Mouse (Mus musculus) limb, embryonic 12.5 days (tissue): ENCODE data around the gene Tsr1. TPM values are rescaled to one million over a fixed set of nuclear protein-coding genes. Genes with fewer than 3 reads are reported as not detected.

Experiments
- ATAC-seq: fragments of 200-750 bp; cut with Nextera tagmentation; 2 replicates; pipeline ENCODE4 v1.8.0; 2017; ENCODE audit warnings: low read depth, moderate TSS enrichment; ENCODE audit not compliant: insufficient number of reproducible peaks, insufficient read depth, low FRiP score, low TSS enrichment
- H3K27ac ChIP-seq: fragments of 300-500 bp; sonication (generic); 2 replicates; pipeline ENCODE4 v1.5.1; 2016; ENCODE audit warnings: mild to moderate bottlenecking, moderate library complexity
- H3K27me3 ChIP-seq: fragments of 300-500 bp; sonication (generic); 2 replicates; pipeline ENCODE4 v1.6.1; 2016; ENCODE audit warnings: mild to moderate bottlenecking, moderate library complexity
- H3K36me3 ChIP-seq: fragments of 300-500 bp; sonication (generic); 2 replicates; pipeline ENCODE4 v1.6.1; 2016; ENCODE audit warnings: mild to moderate bottlenecking, moderate library complexity
- H3K4me1 ChIP-seq: fragments of 300-500 bp; sonication (generic); replicated peaks from 2 replicates; pipeline ENCODE4 v1.6.1; 2016
- H3K4me2 ChIP-seq: fragments of 300-500 bp; sonication (generic); 2 replicates; pipeline ENCODE4 v1.6.1; 2016; ENCODE audit warnings: mild to moderate bottlenecking, moderate library complexity
- H3K4me3 ChIP-seq: fragments of 300-500 bp; sonication (generic); replicated peaks from 2 replicates; pipeline ENCODE4 v1.5.1; 2016; ENCODE audit warnings: mild to moderate bottlenecking
- H3K9ac ChIP-seq: fragments of 300-500 bp; sonication (generic); replicated peaks from 2 replicates; pipeline ENCODE4 v1.6.1; 2016; ENCODE audit warnings: mild to moderate bottlenecking, moderate library complexity
- H3K9me3 ChIP-seq: fragments of 300-500 bp; sonication (generic); 2 replicates; pipeline ENCODE4 v1.6.1; 2016; ENCODE audit warnings: mild to moderate bottlenecking, moderate library complexity
- WGBS: fragments of 180-500 bp; shearing (Covaris S2); methylation state at CpG from one replicate; pipeline ENCODE4 v1.1.7; 2016; 5-methylcytosine and 5-hydroxymethylcytosine counted together
- polyA plus RNA-seq: library from polyadenylated mRNA; unstranded; fragments of >200 nt; fragmentation: Nextera tagmentation; extraction: Ambion mirVana; gene quantifications from 2 replicates; pipeline ENCODE4 v1.2.1, GENCODE M21; 2016

Gene Tsr1
- polyA plus RNA-seq, 1 experiment from 2014 or later = 45.2 TPM

GRCm38 (mm10) chr11:74870544-74870943 lies 27.3 kb upstream of the Tsr1 start:
- 66% methylated on average over 4 of the region's 4 CpGs for WGBS
- ATAC-seq = no peak
- peaks cover 19% of the 10 kb centered on the region for H3K4me1 ChIP-seq
- H3K4me2 ChIP-seq = no peak overlapping the region
- H3K9ac ChIP-seq = no peak overlapping the region
- no peak overlapping the region for H3K27ac ChIP-seq
- H3K36me3 ChIP-seq = 0 out of 2 replicates have a peak, but pooled peaks cover 4% of the 10 kb centered on the region
- no peaks in the 10 kb centered on the region for H3K9me3 ChIP-seq
- no peaks in the 10 kb centered on the region for H3K27me3 ChIP-seq
- H3K4me3 ChIP-seq = no peak overlapping the region

- no peaks in the 10 kb centered on the region for H3K27me3 ChIP-seq
- no peak overlapping the region for H3K4me2 ChIP-seq
- H3K36me3 ChIP-seq = 0 out of 2 replicates have a peak, but pooled peaks cover 4% of the 10 kb centered on the region
- H3K27ac ChIP-seq = no peak overlapping the region
- H3K9ac ChIP-seq = no peak overlapping the region
- no peak overlapping the region for H3K4me3 ChIP-seq
- no peak for ATAC-seq
- no peaks in the 10 kb centered on the region for H3K9me3 ChIP-seq
- WGBS = 34% methylated on average over 12 of the region's 12 CpGs
- H3K4me1 ChIP-seq = peaks cover 19% of the 10 kb centered on the region
Observed at GRCm38 (mm10) chr11:74870991-74871622, 26.8 kb upstream of the Tsr1 start.

GRCm38 (mm10) chr11:74874630-74875029 lies 23.2 kb upstream of the Tsr1 start:
- 46% methylated on average over 3 of the region's 3 CpGs for WGBS
- Histone ChIP-seq H3K36me3 (no peaks in the 10 kb centered on the region), H3K9ac (no peak overlapping the region), H3K4me1 (peaks cover 28% of the 10 kb centered on the region), H3K27me3 (no peaks in the 10 kb centered on the region), H3K4me3 (no peak overlapping the region), H3K27ac (no peak overlapping the region), H3K4me2 (no peak overlapping the region), H3K9me3 (no peaks in the 10 kb centered on the region)
- no peak for ATAC-seq

- Histone ChIP-seq H3K36me3 (no peaks in the 10 kb centered on the region), H3K4me1 (peaks cover 20% of the 10 kb centered on the region), H3K4me2 (peak overlapping the region; percentile 39), H3K9ac (no peak overlapping the region; the same call in 1 of the 2 replicates), H3K27ac (no peak overlapping the region; the same call in 1 of the 2 replicates), H3K27me3 (no peaks in the 10 kb centered on the region), H3K9me3 (no peaks in the 10 kb centered on the region), H3K4me3 (no peak overlapping the region)
- ATAC-seq = 0 out of 2 replicates have a peak, but pooled peaks have one; percentile 63
- 4% methylated on average over 9 of the region's 9 CpGs for WGBS
Observed at GRCm38 (mm10) chr11:74876801-74877200, 21.1 kb upstream of the Tsr1 start.

- ATAC-seq = no peak
- H3K27ac ChIP-seq = no peak overlapping the region
- WGBS = 87% methylated on average over 9 of the region's 9 CpGs
Observed at GRCm38 (mm10) chr11:74880999-74881398, 16.9 kb upstream of the Tsr1 start.

GRCm38 (mm10) chr11:74881979-74882378 lies 15.9 kb upstream of the Tsr1 start:
- 74% methylated on average over 14 of the region's 14 CpGs for WGBS
- H3K27me3 ChIP-seq = no peaks in the 10 kb centered on the region
- H3K9ac ChIP-seq = no peak overlapping the region

More at GRCm38 (mm10) chr11:74880999-74881398, 16.9 kb upstream of the Tsr1 start:
- no peaks in the 10 kb centered on the region for H3K27me3 ChIP-seq
- H3K36me3 ChIP-seq = no peaks in the 10 kb centered on the region
- H3K9ac ChIP-seq = no peak overlapping the region
- peaks cover 9% of the 10 kb centered on the region for H3K4me1 ChIP-seq
- H3K4me2 ChIP-seq = no peak overlapping the region
- no peak overlapping the region for H3K4me3 ChIP-seq
- H3K9me3 ChIP-seq = no peaks in the 10 kb centered on the region

GRCm38 (mm10) chr11:74883098-74883497 lies 14.8 kb upstream of the Tsr1 start:
- WGBS = 93% methylated on average over 10 of the region's 10 CpGs
- Histone ChIP-seq H3K4me3 (no peak overlapping the region), H3K4me2 (no peak overlapping the region)

More at GRCm38 (mm10) chr11:74881979-74882378, 15.9 kb upstream of the Tsr1 start:
- peaks cover 3% of the 10 kb centered on the region for H3K4me1 ChIP-seq
- no peak overlapping the region for H3K4me2 ChIP-seq
- ATAC-seq = no peak
- H3K4me3 ChIP-seq = no peak overlapping the region
- no peaks in the 10 kb centered on the region for H3K9me3 ChIP-seq
- H3K27ac ChIP-seq = no peak overlapping the region
- H3K36me3 ChIP-seq = no peaks in the 10 kb centered on the region

GRCm38 (mm10) chr11:74894619-74895018 lies 3.3 kb upstream of the Tsr1 start:
- Histone ChIP-seq H3K4me2 (no peak overlapping the region), H3K36me3 (peaks cover 4% of the 10 kb centered on the region), H3K27ac (no peak overlapping the region), H3K4me1 (peaks cover 9% of the 10 kb centered on the region), H3K27me3 (no peaks in the 10 kb centered on the region), H3K4me3 (no peak overlapping the region), H3K9me3 (no peaks in the 10 kb centered on the region), H3K9ac (no peak overlapping the region)
- WGBS = 83% methylated on average over 4 of the region's 4 CpGs
- ATAC-seq = no peak

More at GRCm38 (mm10) chr11:74883098-74883497, 14.8 kb upstream of the Tsr1 start:
- Histone ChIP-seq H3K36me3 (no peaks in the 10 kb centered on the region), H3K27me3 (no peaks in the 10 kb centered on the region), H3K9ac (no peak overlapping the region), H3K27ac (no peak overlapping the region), H3K4me1 (no peaks in the 10 kb centered on the region), H3K9me3 (no peaks in the 10 kb centered on the region)
- no peak for ATAC-seq

GRCm38 (mm10) chr11:74895980-74896900 lies 1.6 kb upstream of the Tsr1 start:
- H3K27ac ChIP-seq = peak overlapping the region; percentile 77
- peak; percentile 38; the same call in 1 of the 2 replicates for ATAC-seq
- whole genome bisulfite sequencing = 1% methylated on average over 55 of the region's 55 CpGs

GRCm38 (mm10) chr11:74896901-74897677 lies 782 bp upstream of the Tsr1 start, which contains the start of gene Sgsm2:
Gene Sgsm2, minus strand, starts transcription at chr11:74897060.
- H3K27ac ChIP-seq = peak within 1 kb of the TSS; percentile 77
- peak within 1 kb of the TSS; percentile 83 for H3K4me3 ChIP-seq
- H3K9me3 ChIP-seq = no peaks in the 10 kb centered on the region
- H3K36me3 ChIP-seq = peaks cover 29% of the 10 kb centered on the region
- peak within 1 kb of the TSS; percentile 77 for H3K9ac ChIP-seq
- WGBS = under 1% methylated on average over 66 of the region's 74 CpGs
- H3K27me3 ChIP-seq = no peaks in the 10 kb centered on the region
- H3K4me2 ChIP-seq = peak within 1 kb of the TSS; percentile 99
- H3K4me1 ChIP-seq = peaks cover 9% of the 10 kb centered on the region
- ATAC-seq = peak; percentile 58

More at GRCm38 (mm10) chr11:74895980-74896900, 1.6 kb upstream of the Tsr1 start:
- Histone ChIP-seq H3K36me3 (peaks cover 20% of the 10 kb centered on the region), H3K9me3 (no peaks in the 10 kb centered on the region), H3K4me2 (peak overlapping the region; percentile 99), H3K4me3 (peak overlapping the region; percentile 83), H3K9ac (peak overlapping the region; percentile 77), H3K4me1 (peaks cover 9% of the 10 kb centered on the region), H3K27me3 (no peaks in the 10 kb centered on the region)
